Mouse (Mus musculus) large intestine, adult 2 months (tissue): Measurements from ENCODE around the gene Polrmt. TPM values are rescaled to one million over a fixed set of nuclear protein-coding genes. Genes with fewer than 3 reads are reported as not detected.

ENCODE experiments used
- DNase-seq: peaks from one replicate; pipeline ENCODE4 v3.0.0-alpha.2; 2012; ENCODE audit warnings: low read depth, low spot score
- WGBS: fragments of 180-500 bp; shearing (Covaris S2); methylation state at CpG from one replicate; pipeline ENCODE4 v1.1.7; 2018; 5-methylcytosine and 5-hydroxymethylcytosine counted together
- polyA plus RNA-seq: library from polyadenylated mRNA; depleted of rRNA; stranded (reverse); fragments of >200 nt; gene quantifications from 2 replicates; pipeline ENCODE4 v1.2.3, GENCODE M21; 2012; rRNA removed

The Polrmt gene
- polyA plus RNA-seq: 57.5 and 63.7 TPM in 2 replicates

- 2% methylated on average over 38 of the region's 38 CpGs for WGBS
- DNase-seq: peak; percentile 92
Measured at GRCm38 (mm10) chr10:79745898-79746773, at the start of gene Polrmt. TSS of gene Polrmt (minus strand) at chr10:79746581.

- WGBS: 92% methylated on average over 3 of the region's 3 CpGs
- no peak for DNase-seq
Measured at GRCm38 (mm10) chr10:79795905-79796304, 49.5 kb upstream of the Polrmt start.

- WGBS: 9% methylated on average over 10 of the region's 10 CpGs
- DNase-seq: no peak
Measured at GRCm38 (mm10) chr10:79794491-79794931, 48.1 kb upstream of the Polrmt start.

- WGBS: 14% methylated on average over 38 of the region's 38 CpGs
- DNase-seq: no peak
Measured at GRCm38 (mm10) chr10:79793738-79794490, 47.5 kb upstream of the Polrmt start.

- WGBS: 6% methylated on average over 51 of the region's 51 CpGs
- no peak for DNase-seq
Measured at GRCm38 (mm10) chr10:79793051-79793737, 46.8 kb upstream of the Polrmt start, which contains the start of gene Palm. TSS of gene Palm (plus strand) at chr10:79793572.

GRCm38 (mm10) chr10:79792339-79793040, 46.1 kb upstream of the Polrmt start:
- no peak for DNase-seq
- WGBS: 88% methylated on average over 5 of the region's 5 CpGs

- WGBS: 92% methylated on average over 4 of the region's 4 CpGs
- no peak for DNase-seq
Measured at GRCm38 (mm10) chr10:79790861-79791260, 44.5 kb upstream of the Polrmt start, which contains the start of gene Prss57. TSS of gene Prss57 (minus strand) at chr10:79790961.

GRCm38 (mm10) chr10:79789581-79789980, 43.2 kb upstream of the Polrmt start:
- no peak for DNase-seq
- 51% methylated on average over 2 of the region's 2 CpGs for WGBS

- WGBS: 36% methylated on average over 7 of the region's 7 CpGs
- DNase-seq: no peak
Measured at GRCm38 (mm10) chr10:79788386-79789158, 42.2 kb upstream of the Polrmt start.

GRCm38 (mm10) chr10:79783920-79784800, 37.8 kb upstream of the Polrmt start:
- no peak for DNase-seq
- WGBS: 63% methylated on average over 27 of the region's 27 CpGs

GRCm38 (mm10) chr10:79783050-79783449, 36.7 kb upstream of the Polrmt start:
- 60% methylated on average over 7 of the region's 7 CpGs for WGBS
- no peak for DNase-seq

GRCm38 (mm10) chr10:79781956-79782355, 35.6 kb upstream of the Polrmt start:
- 71% methylated on average over 5 of the region's 5 CpGs for WGBS
- no peak for DNase-seq

GRCm38 (mm10) chr10:79781139-79781538, 34.8 kb upstream of the Polrmt start:
- DNase-seq: no peak
- 28% methylated on average over 21 of the region's 21 CpGs for WGBS

GRCm38 (mm10) chr10:79780664-79781015, 34.3 kb upstream of the Polrmt start:
- no peak for DNase-seq
- WGBS: under 1% methylated on average over 13 of the region's 13 CpGs

GRCm38 (mm10) chr10:79779784-79780663, 33.6 kb upstream of the Polrmt start:
- peak; percentile 98 for DNase-seq
- WGBS: 1% methylated on average over 55 of the region's 55 CpGs

- 47% methylated on average over 2 of the region's 2 CpGs for WGBS
- DNase-seq: no peak
Measured at GRCm38 (mm10) chr10:79779193-79779592, 32.8 kb upstream of the Polrmt start.

GRCm38 (mm10) chr10:79778006-79778405, 31.6 kb upstream of the Polrmt start:
- 19% methylated on average over 15 of the region's 15 CpGs for WGBS
- DNase-seq: no peak
